Mouse (Mus musculus) hindbrain, embryonic 13.5 days (tissue): ENCODE measurements at regions not wholly inside any gene's neighbourhood (a gene's known extent, or its start where the extent isn't known, plus 50 kb on each side); places are given as distances from the start of the nearest gene placed in this dataset.

Source experiments
- ATAC-seq: fragments of 200-750 bp; cut with Nextera tagmentation; 2 replicates; pipeline ENCODE4 v1.8.0; 2017; ENCODE audit warnings: moderate TSS enrichment; ENCODE audit not compliant: low FRiP score
- H3K27ac ChIP-seq: fragments of 300-500 bp; sonication (generic); 2 replicates; pipeline ENCODE4 v1.5.1; 2015; ENCODE audit warnings: inconsistent platforms, mild to moderate bottlenecking, moderate library complexity
- H3K27me3 ChIP-seq: fragments of 300-500 bp; sonication (generic); 2 replicates; pipeline ENCODE4 v1.6.1; 2015; ENCODE audit warnings: mild to moderate bottlenecking, inconsistent platforms
- H3K36me3 ChIP-seq: fragments of 300-500 bp; sonication (generic); 2 replicates; pipeline ENCODE4 v1.6.1; 2015; ENCODE audit warnings: mild to moderate bottlenecking, inconsistent platforms
- H3K4me1 ChIP-seq: fragments of 300-500 bp; sonication (generic); replicated peaks from 2 replicates; pipeline ENCODE4 v1.6.1; 2015; ENCODE audit warnings: inconsistent platforms
- H3K4me2 ChIP-seq: fragments of 300-500 bp; sonication (generic); 2 replicates; pipeline ENCODE4 v1.6.1; 2015; ENCODE audit warnings: inconsistent platforms, mild to moderate bottlenecking, moderate library complexity
- H3K4me3 ChIP-seq: fragments of 300-500 bp; sonication (generic); 2 replicates; pipeline ENCODE4 v1.5.1; 2015; ENCODE audit warnings: mild to moderate bottlenecking, inconsistent platforms
- H3K9ac ChIP-seq: fragments of 300-500 bp; sonication (generic); 2 replicates; pipeline ENCODE4 v1.6.1; 2015; ENCODE audit warnings: mild to moderate bottlenecking, inconsistent platforms
- H3K9me3 ChIP-seq: fragments of 300-500 bp; sonication (generic); 2 replicates; pipeline ENCODE4 v1.6.1; 2016; ENCODE audit warnings: inconsistent platforms
- WGBS: fragments of 180-500 bp; shearing (Covaris S2); methylation state at CpG from one replicate; pipeline ENCODE4 v1.1.7; 2015; 5-methylcytosine and 5-hydroxymethylcytosine counted together

- 85% methylated on average over 6 of the region's 6 CpGs for WGBS
- no peaks in the 10 kb centered on the region for H3K9me3 ChIP-seq
- H3K27me3 ChIP-seq, result no peaks in the 10 kb centered on the region
- peaks cover 11% of the 10 kb centered on the region for H3K4me1 ChIP-seq
- no peak overlapping the region for H3K4me2 ChIP-seq
- no peak overlapping the region for H3K4me3 ChIP-seq
- no peak overlapping the region for H3K27ac ChIP-seq
- no peaks in the 10 kb centered on the region for H3K36me3 ChIP-seq
- H3K9ac ChIP-seq, result no peak overlapping the region
- no peak for ATAC-seq
Observed at GRCm38 (mm10) chr10:122616385-122616784, 62.2 kb upstream of the Ppm1h start.

GRCm38 (mm10) chr10:122618854-122619253 is 59.7 kb upstream of the Ppm1h start:
- H3K4me2 ChIP-seq, result no peak overlapping the region
- no peak overlapping the region for H3K4me3 ChIP-seq
- H3K27me3 ChIP-seq, result no peaks in the 10 kb centered on the region
- no peaks in the 10 kb centered on the region for H3K36me3 ChIP-seq
- H3K9me3 ChIP-seq, result peaks cover 4% of the 10 kb centered on the region; the same call in 1 of the 2 replicates
- no peak for ATAC-seq
- no peak overlapping the region for H3K9ac ChIP-seq
- 38% methylated on average over 3 of the region's 3 CpGs for WGBS
- peaks cover 11% of the 10 kb centered on the region for H3K4me1 ChIP-seq
- no peak overlapping the region for H3K27ac ChIP-seq

GRCm38 (mm10) chr10:122619406-122620116 is 59.0 kb upstream of the Ppm1h start:
- Histone ChIP-seq H3K36me3 (no peaks in the 10 kb centered on the region), H3K4me3 (no peak overlapping the region), H3K27ac (no peak overlapping the region), H3K4me2 (no peak overlapping the region), H3K27me3 (no peaks in the 10 kb centered on the region), H3K9me3 (peaks cover 4% of the 10 kb centered on the region; the same call in 1 of the 2 replicates), H3K9ac (no peak overlapping the region), H3K4me1 (peaks cover 11% of the 10 kb centered on the region)
- no peak for ATAC-seq
- 73% methylated on average over 16 of the region's 16 CpGs for WGBS
